Mouse (Mus musculus): ENCODE data around the gene Slamf6. TPM values are rescaled to one million over a fixed set of nuclear protein-coding genes. Genes with fewer than 3 reads are reported as not detected.

The Slamf6 gene
- polyA plus RNA-seq, 1 experiment from 2014 or later = not detected

GRCm38 (mm10) chr1:171924900-171925299 is 7.6 kb downstream of the Slamf6 start:
- Histone ChIP-seq H3K9me3 (no peaks in the 10 kb centered on the region), H3K27me3 (replicated peaks; ENCODE audit: low read depth, poor library complexity, severe bottlenecking) (no peaks in the 10 kb centered on the region), H3K36me3 (replicated peaks) (no peaks in the 10 kb centered on the region), H3K4me1 (no peaks in the 10 kb centered on the region), H3K4me3 (no peak overlapping the region), H3K27ac (replicated peaks) (no peak overlapping the region)
- no peak for DNase-seq (ENCODE audit: low spot score)
- WGBS = 82% methylated on average over 3 of the region's 3 CpGs

DNA sequence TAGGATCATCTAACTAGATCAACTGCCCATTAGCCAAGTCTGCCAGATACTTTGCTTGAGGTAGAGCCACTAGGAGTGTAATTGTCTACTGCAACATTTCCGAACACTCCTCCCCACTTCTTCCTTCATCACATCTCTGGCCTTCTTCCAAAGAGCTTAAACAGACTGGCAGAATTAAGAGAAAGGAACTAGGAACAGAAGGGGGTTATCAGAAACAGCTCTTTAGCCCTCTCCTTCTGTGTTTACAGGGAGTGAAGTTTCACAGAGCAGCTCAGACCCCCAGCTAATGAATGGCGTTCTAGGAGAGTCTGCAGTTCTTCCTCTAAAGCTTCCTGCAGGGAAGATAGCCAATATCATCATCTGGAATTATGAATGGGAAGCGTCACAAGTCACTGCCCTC is 16.5 kb downstream of the Slamf6 start:
- DNase-seq (ENCODE audit: low spot score) = no peak
- no peaks in the 10 kb centered on the region for H3K27me3 ChIP-seq (replicated peaks; ENCODE audit: low read depth, poor library complexity, severe bottlenecking)
- H3K36me3 ChIP-seq (replicated peaks) = no peaks in the 10 kb centered on the region
- WGBS = 75% methylated on average over 3 of the region's 3 CpGs
- H3K4me1 ChIP-seq = no peaks in the 10 kb centered on the region
- no peaks in the 10 kb centered on the region for H3K9me3 ChIP-seq
- H3K4me3 ChIP-seq = no peak overlapping the region
- H3K27ac ChIP-seq (replicated peaks) = no peak overlapping the region

DNA sequence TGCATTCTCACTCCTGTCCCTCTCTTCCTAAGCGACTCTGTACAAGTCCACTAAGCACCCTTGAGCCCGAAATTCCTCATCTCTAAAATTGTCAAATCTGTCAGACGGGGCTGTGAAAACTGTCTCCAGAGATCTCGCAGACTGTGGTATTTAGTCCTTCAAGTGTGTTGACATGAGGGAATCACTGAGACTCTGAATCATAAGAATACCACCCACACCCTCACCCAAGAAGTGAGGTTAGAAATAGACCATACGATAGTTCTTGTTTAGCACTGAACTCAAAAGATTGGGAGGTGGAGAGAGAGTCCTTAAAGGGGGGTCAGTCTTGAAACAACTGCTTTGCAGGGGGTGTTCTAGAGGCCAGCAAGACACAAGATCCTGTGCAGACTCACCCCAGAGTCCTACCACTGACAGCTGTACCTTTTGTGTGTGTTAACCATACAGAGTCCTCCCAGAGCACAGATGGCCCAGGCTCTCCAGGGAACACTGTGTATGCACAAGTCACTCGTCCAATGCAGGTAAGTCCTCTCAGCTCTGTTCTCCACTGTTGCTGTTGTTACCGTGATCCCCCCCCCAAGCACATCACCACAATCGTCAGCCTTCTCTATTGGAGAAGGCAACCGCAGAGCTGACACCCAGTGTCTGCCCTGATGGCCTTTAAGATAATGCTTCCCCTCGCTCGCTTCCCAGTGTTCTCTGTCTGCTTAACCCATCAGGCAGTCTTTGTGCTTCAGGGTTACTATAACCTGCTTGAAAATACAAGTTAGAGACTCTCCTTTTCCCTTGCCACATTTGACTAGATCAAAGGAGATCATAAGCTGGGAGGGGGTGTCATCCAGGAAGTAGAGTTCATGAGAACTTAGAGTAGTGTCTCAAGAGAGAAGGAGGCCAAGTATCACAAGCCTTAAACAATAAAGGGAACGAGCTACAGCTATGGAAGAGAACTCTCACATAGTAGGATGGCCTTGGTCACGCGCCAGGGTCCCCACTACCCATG is 21.9 kb downstream of the Slamf6 start:
- no peaks in the 10 kb centered on the region for H3K27me3 ChIP-seq (replicated peaks; ENCODE audit: low read depth, poor library complexity, severe bottlenecking)
- H3K4me3 ChIP-seq = no peak overlapping the region
- H3K9me3 ChIP-seq = no peaks in the 10 kb centered on the region
- no peaks in the 10 kb centered on the region for H3K36me3 ChIP-seq (replicated peaks)
- 84% methylated on average over 14 of the region's 14 CpGs for WGBS
- H3K27ac ChIP-seq (replicated peaks) = no peak overlapping the region
- H3K4me1 ChIP-seq = no peaks in the 10 kb centered on the region
- no peak for DNase-seq (ENCODE audit: low spot score)

DNA sequence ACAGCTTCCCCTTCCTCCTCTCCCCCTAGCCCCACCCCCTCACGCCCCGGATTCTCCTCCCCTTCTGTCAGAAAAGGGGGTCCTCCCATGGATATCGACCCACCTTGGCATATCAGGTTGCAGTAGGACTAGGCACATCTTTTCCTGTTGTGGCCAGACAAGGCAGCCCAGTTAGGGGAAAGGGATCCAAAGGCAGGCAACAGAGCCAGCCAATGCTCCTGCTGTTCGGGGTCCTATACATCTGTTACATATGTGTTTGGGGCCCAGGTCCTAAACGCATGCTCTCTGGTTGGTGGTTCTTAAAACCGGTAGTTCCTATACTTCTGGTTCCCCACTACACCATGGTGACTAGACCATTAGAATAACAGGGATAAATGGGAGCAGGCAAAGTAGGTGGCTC is 23.3 kb downstream of the Slamf6 start:
- no peaks in the 10 kb centered on the region for H3K36me3 ChIP-seq (replicated peaks)
- H3K27me3 ChIP-seq (replicated peaks; ENCODE audit: low read depth, poor library complexity, severe bottlenecking) = no peaks in the 10 kb centered on the region
- DNase-seq (ENCODE audit: low spot score) = no peak
- no peaks in the 10 kb centered on the region for H3K4me1 ChIP-seq
- H3K4me3 ChIP-seq = no peak overlapping the region
- H3K27ac ChIP-seq (replicated peaks) = no peak overlapping the region
- no peaks in the 10 kb centered on the region for H3K9me3 ChIP-seq
- 76% methylated on average over 6 of the region's 6 CpGs for WGBS

GRCm38 (mm10) chr1:171946447-171946995 is 29.2 kb downstream of the Slamf6 start:
- H3K27ac ChIP-seq (replicated peaks) = no peak overlapping the region
- H3K9me3 ChIP-seq = no peaks in the 10 kb centered on the region
- no peaks in the 10 kb centered on the region for H3K4me1 ChIP-seq
- DNase-seq (ENCODE audit: low spot score) = no peak
- H3K36me3 ChIP-seq (replicated peaks) = no peaks in the 10 kb centered on the region
- H3K27me3 ChIP-seq (replicated peaks; ENCODE audit: low read depth, poor library complexity, severe bottlenecking) = no peaks in the 10 kb centered on the region
- no peak overlapping the region for H3K4me3 ChIP-seq
- WGBS = 67% methylated on average over 6 of the region's 6 CpGs

DNA sequence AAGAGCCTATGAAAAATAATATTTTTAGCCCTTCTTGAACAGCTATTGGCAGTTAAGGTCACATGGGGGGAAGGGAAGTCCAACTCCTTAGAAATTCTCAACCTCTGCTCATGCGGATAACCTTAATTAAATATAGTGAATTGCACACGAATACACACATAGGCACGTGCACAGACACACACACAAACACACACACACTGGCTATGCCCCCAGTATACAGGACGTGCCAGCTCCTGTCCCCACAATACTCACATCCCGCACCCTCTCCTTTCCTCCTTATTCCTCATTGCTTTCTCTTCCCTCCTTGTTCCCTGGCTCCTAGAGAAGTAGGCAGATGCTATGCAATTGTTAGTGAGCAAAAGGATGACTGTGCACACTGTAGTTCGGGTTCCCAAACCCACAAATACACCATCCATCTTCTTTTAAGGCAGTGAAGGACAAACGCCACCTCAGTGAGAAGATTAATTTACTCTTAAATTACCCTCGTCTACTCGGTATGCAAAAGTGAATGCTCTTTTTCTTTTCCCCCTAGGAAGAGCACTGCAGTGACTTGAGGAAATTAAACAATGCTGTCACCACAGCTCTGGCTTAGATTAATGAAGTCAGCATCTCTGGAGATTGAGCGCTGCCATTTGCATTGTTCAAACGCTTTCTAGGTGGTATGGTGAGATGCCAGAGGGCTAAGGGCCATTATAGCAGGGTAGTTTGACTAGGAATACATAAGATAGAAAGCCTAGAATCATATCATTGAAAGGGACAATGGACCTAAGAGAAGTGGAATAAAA is 31.0 kb downstream of the Slamf6 start:
- no peaks in the 10 kb centered on the region for H3K4me1 ChIP-seq
- DNase-seq (ENCODE audit: low spot score) = no peak
- 80% methylated on average over 11 of the region's 11 CpGs for WGBS
- H3K9me3 ChIP-seq = no peaks in the 10 kb centered on the region
- H3K27me3 ChIP-seq (replicated peaks; ENCODE audit: low read depth, poor library complexity, severe bottlenecking) = no peaks in the 10 kb centered on the region
- no peak overlapping the region for H3K4me3 ChIP-seq
- no peak overlapping the region for H3K27ac ChIP-seq (replicated peaks)
- no peaks in the 10 kb centered on the region for H3K36me3 ChIP-seq (replicated peaks)

GRCm38 (mm10) chr1:171948946-171949508 is 31.7 kb downstream of the Slamf6 start:
- Histone ChIP-seq H3K27me3 (replicated peaks; ENCODE audit: low read depth, poor library complexity, severe bottlenecking) (no peaks in the 10 kb centered on the region), H3K4me1 (no peaks in the 10 kb centered on the region), H3K36me3 (replicated peaks) (no peaks in the 10 kb centered on the region), H3K27ac (replicated peaks) (no peak overlapping the region), H3K4me3 (no peak overlapping the region), H3K9me3 (no peaks in the 10 kb centered on the region)
- DNase-seq (ENCODE audit: low spot score) = no peak
- 74% methylated on average over 6 of the region's 6 CpGs for WGBS

- Histone ChIP-seq H3K4me3 (no peak overlapping the region), H3K27ac (replicated peaks) (no peak overlapping the region), H3K27me3 (replicated peaks; ENCODE audit: low read depth, poor library complexity, severe bottlenecking) (no peaks in the 10 kb centered on the region), H3K36me3 (replicated peaks) (no peaks in the 10 kb centered on the region), H3K9me3 (no peaks in the 10 kb centered on the region), H3K4me1 (no peaks in the 10 kb centered on the region)
- 77% methylated on average over 6 of the region's 6 CpGs for WGBS
- DNase-seq (ENCODE audit: low spot score) = no peak
Observed at GRCm38 (mm10) chr1:171955071-171955470, 37.8 kb downstream of the Slamf6 start.

- DNase-seq (ENCODE audit: low spot score) = no peak
- Histone ChIP-seq H3K9me3 (no peaks in the 10 kb centered on the region), H3K27ac (replicated peaks) (no peak overlapping the region), H3K27me3 (replicated peaks; ENCODE audit: low read depth, poor library complexity, severe bottlenecking) (no peaks in the 10 kb centered on the region), H3K36me3 (replicated peaks) (no peaks in the 10 kb centered on the region), H3K4me1 (no peaks in the 10 kb centered on the region), H3K4me3 (no peak overlapping the region)
- WGBS = 80% methylated on average over 2 of the region's 2 CpGs
Observed at GRCm38 (mm10) chr1:171957411-171957810, 40.1 kb downstream of the Slamf6 start.

GRCm38 (mm10) chr1:171960726-171961125 is 43.4 kb downstream of the Slamf6 start:
- Histone ChIP-seq H3K27me3 (replicated peaks; ENCODE audit: low read depth, poor library complexity, severe bottlenecking) (no peaks in the 10 kb centered on the region), H3K9me3 (no peaks in the 10 kb centered on the region), H3K36me3 (replicated peaks) (no peaks in the 10 kb centered on the region), H3K4me1 (no peaks in the 10 kb centered on the region), H3K27ac (replicated peaks) (no peak overlapping the region), H3K4me3 (no peak overlapping the region)
- WGBS = 87% methylated on average over 5 of the region's 5 CpGs
- DNase-seq (ENCODE audit: low spot score) = no peak

- 83% methylated on average over 6 of the region's 6 CpGs for WGBS
- no peaks in the 10 kb centered on the region for H3K4me1 ChIP-seq
- H3K4me3 ChIP-seq = no peak overlapping the region
- no peak for DNase-seq (ENCODE audit: low spot score)
- H3K27ac ChIP-seq (replicated peaks) = no peak overlapping the region
- no peaks in the 10 kb centered on the region for H3K36me3 ChIP-seq (replicated peaks)
- no peaks in the 10 kb centered on the region for H3K27me3 ChIP-seq (replicated peaks; ENCODE audit: low read depth, poor library complexity, severe bottlenecking)
- H3K9me3 ChIP-seq = no peaks in the 10 kb centered on the region
Observed at GRCm38 (mm10) chr1:171961704-171962103, 44.4 kb downstream of the Slamf6 start.

DNA sequence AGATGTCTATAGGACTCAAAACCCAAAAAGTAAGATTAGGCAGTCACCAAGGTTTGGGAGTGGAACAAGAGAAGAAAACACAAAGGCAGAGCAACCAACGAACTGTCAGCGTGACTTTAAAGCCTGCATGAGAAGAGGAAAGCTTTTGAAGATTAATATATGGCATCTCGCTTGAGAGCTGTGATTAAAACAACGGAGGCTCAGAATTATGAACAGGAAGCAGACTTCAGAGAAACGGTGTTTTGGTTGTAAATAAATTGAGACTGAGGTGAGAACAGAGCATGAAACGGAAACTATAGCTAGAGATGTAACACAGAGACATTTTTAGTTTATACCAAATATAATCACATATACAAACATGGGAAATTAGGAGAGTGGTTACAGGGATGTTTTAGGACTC is 46.3 kb downstream of the Slamf6 start:
- Histone ChIP-seq H3K9me3 (no peaks in the 10 kb centered on the region), H3K36me3 (replicated peaks) (no peaks in the 10 kb centered on the region), H3K4me3 (no peak overlapping the region), H3K27ac (replicated peaks) (no peak overlapping the region), H3K4me1 (no peaks in the 10 kb centered on the region), H3K27me3 (replicated peaks; ENCODE audit: low read depth, poor library complexity, severe bottlenecking) (no peaks in the 10 kb centered on the region)
- 88% methylated on average over 6 of the region's 6 CpGs for WGBS
- no peak for DNase-seq (ENCODE audit: low spot score)
